Mouse (Mus musculus): ENCODE results near the gene Dhps. TPM values are rescaled to one million over a fixed set of nuclear protein-coding genes. Genes with fewer than 3 reads are reported as not detected.
"Not testable (repeated sequence)": the region's sequence is repeated elsewhere in the genome, so short reads cannot be mapped to it uniquely, and the experiment has no call there.

Dhps gene
- total RNA-seq, 2 experiments from 2014 or later = 59.9 to 72.1 TPM

DNA sequence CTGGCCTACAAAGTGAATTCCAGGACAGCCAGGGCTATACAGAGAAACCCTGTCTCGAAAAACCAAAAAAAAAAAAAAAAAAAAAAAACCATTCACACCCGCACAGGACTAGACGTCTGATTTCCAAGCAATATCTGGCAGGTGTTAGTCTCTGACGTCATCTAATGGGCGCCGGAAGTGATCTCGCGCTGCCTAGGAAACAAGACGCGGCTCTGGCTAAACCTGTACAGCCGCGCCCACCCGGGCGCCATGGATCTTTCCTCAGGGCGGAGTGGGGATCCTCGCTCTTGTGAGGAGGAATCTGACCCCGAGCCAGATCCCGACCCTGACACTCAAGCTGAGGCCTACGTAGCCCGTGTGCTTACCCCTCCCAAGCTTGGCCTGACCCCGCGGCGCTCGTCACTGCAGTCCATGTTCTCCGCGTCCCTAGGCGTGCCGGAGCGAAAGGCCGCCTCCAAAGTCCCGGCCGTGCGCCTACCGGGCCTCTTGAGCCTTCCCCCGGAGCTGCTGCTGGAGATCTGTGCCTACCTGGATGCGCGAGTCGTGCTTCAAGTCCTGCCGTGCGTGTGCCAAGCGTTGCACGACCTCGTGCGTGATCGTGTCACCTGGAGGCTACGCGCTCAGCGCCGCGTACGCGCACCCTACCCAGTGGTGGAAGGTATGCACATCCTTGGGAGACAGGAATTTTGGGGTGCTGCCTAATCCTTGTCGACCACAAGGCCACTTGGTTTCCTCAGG is 11.5 kb upstream of the Dhps start, which contains the start of gene Fbxw9:
Gene Fbxw9, plus strand, starts transcription at position 177 of the 738 bp plus-strand sequence.
- peak; percentile 88 to 89 for DNase-seq (ENCODE audit: low spot score in 2 of 2)

DNA sequence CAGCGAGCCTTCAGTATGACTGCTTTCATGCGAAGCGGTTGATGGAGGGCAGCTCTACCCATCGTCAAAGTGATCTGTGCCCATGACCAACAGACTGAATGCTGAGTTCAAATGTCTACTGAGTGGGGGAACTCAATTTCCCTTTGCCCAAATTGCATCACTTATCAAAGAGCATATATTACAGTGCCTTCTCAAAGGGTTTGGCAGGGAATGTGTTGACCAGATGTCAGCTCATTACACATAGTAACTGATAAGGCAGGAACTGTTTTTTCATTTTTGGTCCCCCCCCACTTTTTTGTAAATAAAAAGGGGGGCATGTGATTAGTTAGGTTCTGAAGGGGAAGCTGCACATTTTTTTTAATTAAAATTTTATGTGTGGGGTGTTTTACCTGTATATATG is 9.0 kb upstream of the Dhps start:
- DNase-seq (ENCODE audit: low spot score in 2 of 2) = no peak

DNA sequence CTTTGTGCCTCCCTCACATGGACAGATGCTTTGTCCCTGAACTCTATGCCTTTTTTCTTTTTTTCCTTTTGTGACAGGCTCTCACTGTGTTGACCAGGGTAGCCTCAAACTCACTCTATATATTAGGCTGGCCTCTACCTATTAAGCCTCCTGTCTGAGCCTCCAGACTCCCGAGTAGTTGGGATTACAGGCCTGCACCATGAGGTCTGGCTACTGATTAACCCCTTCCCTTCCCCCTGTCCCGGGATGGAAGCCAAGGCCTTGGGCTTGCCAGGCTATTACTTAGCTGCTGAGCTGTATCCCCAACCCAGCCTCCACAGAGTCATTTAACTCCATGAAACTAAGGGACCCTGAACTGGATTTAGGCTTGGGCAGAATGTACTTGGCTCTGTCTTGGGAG is 6.3 kb upstream of the Dhps start:
- DNase-seq (ENCODE audit: low spot score in 2 of 2) = no peak

DNA sequence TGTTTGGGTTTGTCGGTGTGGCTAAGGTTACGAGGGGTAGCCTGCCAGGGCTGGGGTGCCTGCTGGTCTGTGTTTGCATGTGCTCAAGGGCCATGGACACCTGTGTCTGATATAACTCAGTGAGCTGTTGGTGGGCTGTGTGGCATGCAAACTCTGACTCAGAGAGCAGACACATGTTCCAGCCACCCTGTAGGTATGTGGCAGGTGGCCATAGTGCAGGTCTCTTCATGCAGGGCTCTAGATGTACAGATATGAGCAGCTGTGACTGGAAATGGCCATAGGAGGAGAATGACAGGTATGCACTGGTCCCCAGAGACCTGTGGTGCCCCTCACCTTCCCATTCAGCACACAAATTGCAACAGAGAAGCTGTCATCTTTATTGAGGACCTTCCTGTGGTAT is 4.4 kb upstream of the Dhps start:
- DNase-seq (ENCODE audit: low spot score in 2 of 2) = no peak

DNA sequence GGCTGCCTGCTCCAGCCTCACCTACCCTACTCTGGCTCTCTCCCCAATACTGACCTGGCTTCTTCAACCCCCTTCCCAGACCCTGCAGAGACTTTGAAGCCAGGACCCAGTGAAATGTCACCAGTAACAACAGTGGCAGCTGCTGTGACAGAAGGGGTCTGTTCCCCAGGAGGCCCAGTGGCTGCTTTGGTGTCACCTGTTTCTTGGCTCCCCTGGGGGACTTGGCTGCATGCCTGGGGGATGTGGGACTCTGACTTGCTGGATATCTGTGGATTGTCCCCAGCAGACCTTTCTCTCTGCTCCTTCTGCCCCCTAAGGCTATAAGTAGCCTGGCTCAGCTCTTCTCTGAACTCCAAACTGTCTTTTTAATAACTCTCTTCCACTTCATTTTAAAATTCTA is 3.6 kb upstream of the Dhps start, which contains the start of gene Gm5741:
Gene Gm5741, minus strand, starts transcription at position 1 of the 400 bp plus-strand sequence.
- DNase-seq (ENCODE audit: low spot score in 2 of 2) = no peak

DNA sequence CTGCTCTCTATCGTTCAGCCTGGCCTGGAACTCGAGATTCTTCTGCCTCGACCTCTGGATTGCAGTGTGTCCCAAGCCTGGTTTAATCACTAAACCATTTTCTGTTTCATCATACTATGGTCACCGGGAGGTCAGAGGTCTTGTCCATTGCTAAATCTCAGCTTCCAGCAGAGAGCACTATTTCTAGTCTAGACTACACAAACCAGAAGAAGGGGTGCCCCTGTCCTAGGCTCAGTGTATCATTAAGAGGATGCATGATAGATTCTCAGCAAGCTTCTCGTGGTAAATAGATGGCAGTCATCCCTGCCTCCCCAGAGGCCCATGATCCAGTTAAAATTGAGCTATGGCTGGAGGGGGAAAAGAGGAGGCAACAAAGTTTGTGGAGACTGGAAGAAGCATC is 516 bp upstream of the Dhps start:
- no peak for DNase-seq (ENCODE audit: low spot score in 2 of 2)

DNA sequence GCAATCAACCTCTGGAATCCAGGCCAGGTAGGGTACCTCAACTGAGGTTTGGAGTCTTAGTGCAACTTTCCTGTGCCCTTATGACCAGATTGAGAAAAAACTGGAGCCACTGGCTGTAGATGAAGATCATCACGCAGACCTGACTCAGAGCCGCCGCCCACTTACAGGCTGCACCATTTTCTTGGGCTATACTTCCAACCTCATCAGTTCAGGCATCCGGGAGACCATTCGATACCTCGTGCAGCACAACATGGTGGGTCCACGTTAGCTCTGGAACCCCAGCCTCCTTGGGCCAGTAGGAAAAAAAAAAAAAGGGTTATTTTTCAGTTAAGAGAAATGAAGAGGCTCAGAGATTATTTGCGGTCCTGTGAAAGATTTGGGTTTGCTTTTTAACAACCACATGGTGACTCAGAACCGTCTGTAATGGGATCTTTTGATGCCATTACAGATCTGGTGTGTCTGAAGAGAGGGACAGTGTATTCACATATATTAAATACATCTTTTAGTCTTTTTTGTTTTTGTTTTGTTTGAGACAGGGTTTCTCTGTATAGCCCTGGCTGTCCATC is 890 bp downstream of the Dhps start:
- no peak for DNase-seq (ENCODE audit: low spot score in 2 of 2)

DNA sequence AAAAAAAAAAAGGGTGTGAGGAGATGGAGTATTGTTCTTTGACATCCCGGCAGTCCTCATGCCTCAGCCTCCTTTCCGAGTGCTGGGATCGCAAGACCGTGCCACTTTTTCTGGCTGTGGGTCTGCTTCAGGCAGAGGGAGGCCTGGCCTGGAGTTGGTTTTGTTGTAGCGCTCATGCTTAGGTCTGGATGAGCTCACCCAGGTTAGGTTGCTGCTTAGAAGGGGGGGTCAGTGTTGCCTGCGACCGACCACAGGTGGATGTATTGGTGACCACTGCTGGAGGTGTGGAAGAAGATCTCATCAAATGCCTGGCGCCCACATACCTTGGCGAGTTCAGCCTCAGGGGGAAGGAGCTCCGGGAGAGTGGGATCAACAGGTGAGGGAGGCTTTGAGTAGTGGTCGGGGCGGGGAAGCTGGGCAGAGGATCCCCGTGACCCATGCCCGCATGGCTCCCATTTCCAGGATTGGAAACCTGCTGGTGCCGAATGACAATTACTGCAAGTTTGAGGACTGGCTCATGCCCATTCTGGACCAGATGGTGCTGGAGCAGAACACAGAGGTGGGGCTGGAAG is 1.6 kb downstream of the Dhps start:
- no peak for DNase-seq (ENCODE audit: low spot score in 2 of 2)

DNA sequence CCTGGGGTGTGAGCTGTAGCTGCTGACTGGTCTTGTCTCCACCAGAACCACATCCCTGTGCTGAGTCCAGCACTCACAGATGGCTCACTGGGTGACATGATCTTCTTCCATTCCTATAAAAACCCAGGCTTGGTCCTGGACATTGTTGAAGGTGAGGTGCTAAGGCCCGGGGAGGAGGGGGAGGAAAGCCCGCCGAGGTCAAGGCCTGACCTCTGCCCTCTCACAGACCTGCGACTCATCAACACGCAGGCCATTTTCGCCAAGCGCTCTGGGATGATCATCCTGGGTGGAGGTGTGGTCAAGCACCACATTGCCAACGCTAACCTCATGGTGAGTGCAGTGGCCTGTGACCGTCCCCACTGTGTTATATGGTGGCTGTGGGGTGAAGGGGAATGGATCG is 2.6 kb downstream of the Dhps start:
- no peak for DNase-seq (ENCODE audit: low spot score in 2 of 2)

DNA sequence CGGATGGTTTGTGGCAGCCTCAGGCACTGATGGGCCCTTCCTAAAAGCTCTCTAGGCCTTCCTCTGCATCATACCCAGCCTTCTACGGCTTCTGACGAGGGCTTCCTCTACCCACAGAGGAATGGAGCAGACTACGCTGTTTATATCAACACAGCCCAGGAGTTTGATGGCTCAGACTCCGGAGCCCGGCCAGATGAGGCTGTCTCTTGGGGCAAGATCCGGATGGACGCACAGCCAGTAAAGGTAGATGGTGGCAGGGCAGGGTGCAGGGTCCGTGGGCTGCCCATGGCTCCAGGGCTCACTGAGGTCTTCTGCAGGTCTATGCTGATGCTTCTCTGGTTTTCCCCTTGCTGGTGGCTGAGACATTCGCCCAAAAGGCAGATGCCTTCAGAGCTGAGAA is 3.1 kb downstream of the Dhps start:
- DNase-seq (ENCODE audit: low spot score in 2 of 2) = no peak

DNA sequence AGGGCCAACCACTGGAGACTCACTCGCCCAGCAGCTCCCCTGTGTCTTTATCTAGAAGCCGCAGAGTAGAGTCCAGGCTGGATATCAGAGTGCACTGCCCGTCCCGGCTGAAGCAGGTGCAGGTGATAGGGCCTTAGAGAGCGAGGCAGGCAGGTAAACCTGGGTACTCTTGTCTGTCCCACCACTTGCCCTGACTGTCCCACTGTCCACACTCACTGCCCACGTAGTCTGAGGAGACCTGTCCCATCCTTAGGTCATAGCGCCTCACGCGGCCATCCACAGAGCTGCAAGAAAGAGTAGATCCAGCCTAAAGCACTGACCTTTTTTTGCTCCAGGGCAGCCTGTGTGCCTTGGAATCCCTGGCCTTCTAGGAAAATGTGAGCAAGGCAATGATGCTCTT is 4.4 kb downstream of the Dhps start:
- DNase-seq (ENCODE audit: low spot score in 2 of 2) = peak; percentile 48 to 58

DNA sequence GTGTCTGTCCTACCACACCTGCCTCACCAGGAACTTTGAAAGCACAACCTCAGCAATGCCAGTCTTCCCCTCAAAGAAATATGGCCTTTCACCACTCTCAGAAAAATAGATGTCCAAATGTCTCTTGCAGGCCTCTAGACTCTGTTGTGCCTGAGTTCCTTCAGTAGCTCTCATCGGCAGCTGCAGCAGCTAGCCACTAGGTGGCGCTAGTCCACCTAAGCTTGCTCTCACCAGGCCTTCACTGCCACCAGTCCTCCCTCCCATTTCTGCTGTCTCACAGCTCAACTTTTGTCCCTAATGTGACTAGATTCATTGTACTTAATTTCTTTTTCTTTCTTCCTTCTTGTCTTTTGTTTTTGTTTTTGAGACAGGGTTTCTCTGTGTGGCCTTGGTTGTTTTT is 5.4 kb downstream of the Dhps start:
- DNase-seq (ENCODE audit: low spot score in 2 of 2) = peak; percentile 84 to 87

DNA sequence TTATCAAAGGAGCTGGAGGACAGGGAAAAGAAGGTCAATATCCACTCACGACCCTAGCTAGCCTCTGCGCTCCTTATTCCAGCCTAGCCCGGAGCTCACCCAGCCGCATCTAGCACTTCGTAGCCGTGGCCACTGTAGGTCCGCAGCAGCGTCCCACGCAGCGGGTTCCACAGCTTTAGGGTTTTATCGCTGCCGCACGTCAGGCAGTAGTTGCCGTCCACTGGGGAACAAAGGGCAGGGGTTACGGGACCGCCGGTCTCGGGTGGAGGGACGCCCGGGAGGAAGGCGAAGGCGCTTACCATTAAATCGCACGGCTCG is 8.6 kb downstream of the Dhps start:
- DNase-seq (ENCODE audit: low spot score in 2 of 2) = peak in 1 of 2 experiments; percentile 67

DNA sequence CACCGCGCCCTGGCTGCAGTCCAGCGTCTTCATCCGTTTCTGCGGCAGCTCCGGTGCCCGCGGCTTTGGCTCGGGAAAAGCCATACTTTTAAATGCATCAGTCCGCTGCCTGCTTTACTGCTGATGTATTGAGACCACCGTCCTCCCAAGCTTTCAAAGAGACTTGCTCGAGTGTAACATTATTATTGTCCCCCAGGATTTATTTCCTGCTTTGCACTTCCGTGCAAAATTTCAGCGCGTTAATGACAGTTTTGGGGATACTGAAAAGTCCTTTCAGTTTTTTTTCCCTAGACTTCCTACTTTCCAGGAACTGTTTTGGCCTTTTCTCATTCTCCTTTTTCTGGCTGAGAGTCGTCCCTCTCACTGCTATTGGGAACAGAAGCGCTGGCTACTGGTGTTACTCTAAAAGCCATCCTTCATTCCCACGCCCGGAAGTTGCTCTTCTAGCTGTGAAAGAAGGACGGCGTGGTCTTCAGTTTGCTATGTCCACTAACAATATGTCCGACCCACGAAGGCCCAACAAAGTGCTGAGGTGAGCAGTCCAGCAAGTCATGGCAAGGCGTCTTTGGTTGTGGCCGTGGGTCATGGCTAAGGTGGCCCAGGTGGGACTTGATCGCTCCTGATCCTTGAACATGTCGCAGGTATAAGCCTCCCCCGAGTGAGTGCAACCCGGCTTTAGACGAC is 9.1 kb downstream of the Dhps start, which contains the start of gene Wdr83os:
Gene Wdr83os, plus strand, starts transcription at position 209 of the 684 bp plus-strand sequence.
- DNase-seq (ENCODE audit: low spot score in 2 of 2) = peak; percentile 64 to 68

DNA sequence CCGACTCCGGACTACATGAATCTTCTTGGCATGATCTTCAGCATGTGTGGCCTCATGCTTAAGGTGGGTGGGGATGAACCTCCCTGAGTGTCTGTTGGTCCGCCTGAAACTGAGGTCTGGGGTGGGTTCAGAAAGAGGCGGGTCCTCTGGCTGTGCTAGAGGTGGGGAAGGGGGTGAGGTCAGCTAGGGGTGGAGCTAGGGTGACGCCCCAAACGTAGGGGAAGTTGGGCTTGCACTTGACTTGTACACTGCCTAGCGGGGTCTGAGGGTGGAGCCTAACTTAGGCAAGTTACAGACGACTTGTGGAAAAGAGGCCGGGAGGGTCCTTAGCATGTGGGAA is 9.6 kb downstream of the Dhps start, which contains the start of gene Wdr83:
Gene Wdr83, minus strand, starts transcription at position 91 of the 340 bp plus-strand sequence.
- DNase-seq (ENCODE audit: low spot score in 2 of 2) = no peak

DNA sequence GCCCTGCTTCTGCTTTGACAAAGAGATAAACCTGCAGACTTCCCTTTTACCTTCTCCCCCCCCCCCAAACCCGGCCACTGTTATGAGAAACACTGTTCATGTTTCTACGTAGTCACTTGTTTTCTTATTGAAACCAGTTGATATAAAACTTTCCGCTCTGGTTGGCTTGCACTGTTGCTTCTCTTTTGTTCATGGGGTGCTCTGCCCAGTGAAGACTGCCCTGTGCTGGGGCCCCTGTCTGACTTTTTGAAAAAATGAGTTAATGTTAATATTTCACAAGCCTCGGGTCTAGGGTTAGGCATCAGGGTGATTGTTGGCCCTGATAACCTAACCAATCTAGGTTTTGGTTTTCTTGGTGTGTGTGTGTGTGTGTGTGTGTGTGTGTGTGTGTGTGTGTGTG is 10.6 kb downstream of the Dhps start:
- DNase-seq (ENCODE audit: low spot score in 2 of 2) = not testable (repeated sequence)

DNA sequence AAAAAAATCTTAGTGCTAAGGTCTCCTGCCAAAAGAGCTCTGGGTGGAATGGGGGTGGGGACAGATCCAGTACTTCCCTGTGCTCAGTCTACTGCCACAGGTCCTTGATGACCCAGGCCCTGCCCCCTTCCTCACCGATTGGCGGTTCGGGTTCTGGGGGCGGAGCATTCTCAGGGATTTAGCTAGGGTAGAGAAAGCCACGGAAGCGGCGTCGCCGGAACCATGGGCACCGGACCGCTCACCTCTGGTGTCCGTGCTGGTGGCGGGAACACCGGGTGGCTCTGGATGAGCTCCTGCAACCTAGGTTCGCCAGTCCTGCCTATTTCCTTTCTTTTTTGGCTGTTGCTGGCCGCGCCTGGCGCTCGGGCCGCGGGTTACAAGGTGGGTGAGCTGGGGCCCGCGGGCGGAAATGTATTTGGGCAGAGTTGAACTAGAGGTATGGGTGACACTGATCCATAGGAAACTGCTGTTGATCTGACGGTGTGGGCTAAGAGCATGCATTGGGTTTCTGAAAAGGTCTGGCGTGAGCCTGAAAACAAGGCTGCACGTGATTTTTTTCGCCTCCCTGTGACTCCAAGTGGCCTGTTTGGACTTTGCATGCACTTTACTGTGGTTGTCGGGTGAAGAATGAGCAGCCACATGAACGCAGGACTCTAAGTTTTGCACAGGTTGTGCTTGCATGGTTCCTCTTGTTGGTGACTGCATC is 11.7 kb downstream of the Dhps start, which contains the start of gene Man2b1:
Gene Man2b1, plus strand, starts transcription at position 163 of the 706 bp plus-strand sequence.
- peak; percentile 80 to 85 for DNase-seq (ENCODE audit: low spot score in 2 of 2)

DNA sequence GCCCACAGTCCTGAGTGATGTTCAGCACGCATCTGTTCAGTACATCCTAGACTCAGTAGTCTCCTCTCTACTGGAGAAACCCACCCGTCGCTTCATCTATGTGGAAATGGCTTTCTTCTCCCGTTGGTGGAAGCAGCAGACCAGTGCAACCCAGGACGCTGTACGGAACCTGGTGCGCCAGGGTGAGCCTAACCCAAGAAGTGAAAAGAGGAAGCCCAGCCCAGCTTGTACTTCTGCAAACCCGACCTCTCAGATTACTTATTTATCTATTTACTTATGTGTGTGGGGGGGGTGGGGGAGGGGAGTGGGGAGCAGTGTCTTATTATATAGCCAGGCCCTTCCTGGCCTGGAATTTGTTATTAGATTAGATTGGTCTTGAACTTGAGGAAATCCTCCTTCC is 13.1 kb downstream of the Dhps start:
- DNase-seq (ENCODE audit: low spot score in 2 of 2) = no peak

DNA sequence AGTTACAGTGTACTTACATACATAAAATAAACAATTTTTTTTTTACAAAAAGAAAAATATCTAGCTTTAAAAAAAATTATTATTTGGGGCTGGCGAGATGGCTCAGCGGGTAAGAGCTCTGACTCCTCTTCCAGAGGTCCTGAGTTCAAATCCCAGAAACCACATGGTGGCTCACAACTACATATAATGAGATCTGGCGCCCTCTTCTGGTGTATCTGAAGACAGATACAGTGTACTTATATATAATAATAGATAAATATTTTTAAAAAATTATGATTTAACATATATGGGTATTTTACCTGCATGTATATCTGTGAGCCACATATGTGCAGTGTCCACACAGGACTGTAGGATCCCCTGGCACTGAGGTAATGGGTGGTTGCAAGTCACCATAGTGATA is 14.7 kb downstream of the Dhps start:
- no peak for DNase-seq (ENCODE audit: low spot score in 2 of 2)

DNA sequence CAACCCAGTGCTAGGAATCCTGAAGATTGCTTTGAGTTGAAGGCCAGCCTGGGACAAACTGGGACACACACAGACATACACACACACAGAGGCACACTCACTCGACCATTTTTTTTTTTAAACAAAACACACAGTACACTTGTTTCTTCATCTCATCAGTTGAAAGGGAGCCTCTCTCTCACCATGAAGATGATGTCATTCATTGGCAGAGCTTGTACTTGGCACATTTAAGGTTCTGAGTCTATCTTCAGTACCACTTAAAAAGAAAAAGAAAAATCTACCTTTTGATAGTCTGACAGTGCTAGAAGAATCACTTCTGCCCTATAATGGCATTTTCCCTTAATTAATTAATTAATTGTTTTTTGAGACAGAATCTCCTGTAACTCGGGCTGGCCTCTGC is 17.2 kb downstream of the Dhps start:
- no peak for DNase-seq (ENCODE audit: low spot score in 2 of 2)

DNA sequence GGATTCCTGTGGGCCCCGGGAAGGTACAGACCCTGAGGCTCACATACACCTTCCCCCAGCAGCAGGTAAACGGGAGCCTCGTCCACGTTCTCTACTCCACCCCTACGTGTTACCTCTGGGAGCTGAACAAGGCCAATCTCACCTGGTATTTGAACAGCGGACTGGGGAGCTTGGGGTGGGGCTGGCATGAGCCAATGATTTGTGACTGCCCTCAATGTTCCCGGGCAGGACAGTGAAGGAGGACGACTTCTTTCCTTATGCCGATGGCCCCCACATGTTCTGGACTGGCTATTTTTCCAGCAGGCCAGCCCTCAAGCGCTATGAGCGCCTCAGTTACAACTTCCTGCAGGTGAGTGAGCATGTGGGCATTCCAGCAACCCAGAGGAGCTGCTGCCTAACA is 19.3 kb downstream of the Dhps start:
- no peak for DNase-seq (ENCODE audit: low spot score in 2 of 2)
